Mouse (Mus musculus) lung, postnatal 0 days (tissue): Measurements from ENCODE around the gene Fbn1.
A peak's percentile ranks its signal among the peaks of the same experiment; 100 is the strongest.

Experiments used
- CTCF ChIP-seq: IDR thresholded peaks from 2 replicates; pipeline ENCODE4 v1.5.1; 2016; ENCODE audit warnings: antibody characterized with exemption, mild to moderate bottlenecking
- EP300 ChIP-seq: IDR thresholded peaks from 2 replicates; pipeline ENCODE4 v1.6.1; 2016; ENCODE audit warnings: antibody characterized with exemption, mild to moderate bottlenecking, control low read depth

DNA sequence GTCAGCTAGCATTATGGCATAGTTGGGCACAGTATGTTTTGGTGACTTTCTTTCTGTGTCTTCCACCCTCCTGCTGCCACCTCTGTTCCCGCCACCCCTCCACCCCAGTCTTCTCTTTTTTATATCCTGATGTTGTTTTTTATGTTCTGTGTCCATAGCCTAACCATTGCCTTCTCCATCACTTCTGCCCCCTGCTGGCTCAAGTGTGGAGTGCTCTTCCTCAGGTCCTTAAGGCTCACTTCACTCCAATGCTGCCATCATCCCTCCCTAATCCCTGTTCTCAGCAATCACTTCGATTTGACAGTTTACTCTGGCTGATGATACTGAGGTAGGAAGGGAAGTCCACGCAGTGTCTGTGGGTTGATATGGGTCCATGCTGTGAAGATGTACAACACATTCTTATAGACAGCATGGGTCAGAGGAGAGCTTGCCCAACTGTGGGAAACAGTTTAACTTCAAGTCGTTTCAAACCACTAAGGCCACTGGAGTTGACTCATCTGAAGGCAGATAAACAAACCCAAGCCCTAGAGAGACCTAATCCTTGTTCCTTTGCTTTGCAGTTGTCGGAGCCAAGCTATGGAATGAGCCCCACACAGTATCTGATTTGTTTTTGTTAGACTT is 203.9 kb downstream of the Fbn1 start:
- peak; percentile 72 for TF ChIP-seq CTCF
- no peak for TF ChIP-seq EP300
